Mouse (Mus musculus): ENCODE data around the gene Slc22a3.

DNA sequence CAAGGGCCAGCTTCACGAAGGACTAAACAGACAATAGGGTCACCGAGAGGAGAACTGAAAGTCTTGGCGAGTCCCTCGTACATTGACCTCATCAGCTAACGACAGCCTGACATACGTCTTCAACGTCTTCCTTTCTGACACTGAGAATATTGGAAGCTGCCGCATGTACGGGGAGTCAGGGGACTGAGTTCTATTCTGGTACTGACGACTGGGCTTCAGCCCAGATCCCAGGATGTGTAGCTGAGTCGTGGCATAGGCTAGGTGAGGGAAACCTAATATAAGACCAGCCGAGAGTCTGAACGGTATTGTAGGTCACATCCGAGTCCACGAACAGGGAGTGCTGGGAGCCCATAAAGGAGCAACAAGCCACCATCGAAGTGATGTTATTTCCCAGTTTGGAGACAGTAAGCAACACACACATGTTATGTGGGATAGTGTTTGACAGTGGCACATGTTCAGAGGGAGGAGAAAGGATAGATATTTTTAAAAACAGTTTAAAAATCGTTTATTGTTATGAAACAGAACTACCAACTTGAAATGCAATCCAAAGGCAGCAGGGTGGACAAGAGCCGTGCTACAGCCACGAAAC, 87.9 kb downstream of the Slc22a3 start:
- no peak for TF ChIP-seq UBTF (IDR thresholded peaks at IDR 0.05; ENCODE audit: low read depth, low read length)
- no peak for TF ChIP-seq TCF12 (IDR thresholded peaks at IDR 0.05; ENCODE audit: low read depth, low read length)
- TF ChIP-seq MEF2A (IDR thresholded peaks at IDR 0.05; ENCODE audit: borderline replicate concordance, low read depth, low read length): no peak
- TF ChIP-seq CTCF (conservative IDR thresholded peaks at IDR 0.05 in 1 of 2, IDR thresholded peaks at IDR 0.05 in 1 of 2; ENCODE audit: low read depth in 2 of 2, low read length in 2 of 2): no peak
- TF ChIP-seq RCOR1 (conservative IDR thresholded peaks at IDR 0.05; ENCODE audit: low read depth, low read length): no peak
- TF ChIP-seq JUND (conservative IDR thresholded peaks at IDR 0.05; ENCODE audit: low read depth, low read length): no peak
- no peak for TF ChIP-seq E2F4 (IDR thresholded peaks at IDR 0.05; ENCODE audit: insufficient replicate concordance, low read depth, low read length)
- TF ChIP-seq GABPA (IDR thresholded peaks at IDR 0.05; ENCODE audit: insufficient replicate concordance, low read depth, low read length): no peak
- no peak for TF ChIP-seq MAZ (IDR thresholded peaks at IDR 0.05; ENCODE audit: low read depth, low read length)
- no peak for TF ChIP-seq HCFC1 (IDR thresholded peaks at IDR 0.05; ENCODE audit: low read depth, low read length)
